Mouse (Mus musculus) brain, embryonic 14.5 days (tissue): ENCODE data around the gene Rbpjl.

Experiments used
- CTCF ChIP-seq: fragments of 200-500 bp; IDR thresholded peaks from 2 replicates; pipeline ENCODE4 v1.5.1; 2012; ENCODE audit warnings: inconsistent platforms, mild to moderate bottlenecking, moderate library complexity, borderline replicate concordance; ENCODE audit not compliant: insufficient read depth, insufficient read length; ENCODE audit errors: extremely low read depth
- POLR2A ChIP-seq: fragments of 200-500 bp; IDR thresholded peaks from 2 replicates; pipeline ENCODE4 v1.6.1; 2012; ENCODE audit warnings: mild to moderate bottlenecking, inconsistent platforms, borderline replicate concordance; ENCODE audit not compliant: poor library complexity, insufficient read depth, insufficient read length, severe bottlenecking; ENCODE audit errors: extremely low read depth

DNA sequence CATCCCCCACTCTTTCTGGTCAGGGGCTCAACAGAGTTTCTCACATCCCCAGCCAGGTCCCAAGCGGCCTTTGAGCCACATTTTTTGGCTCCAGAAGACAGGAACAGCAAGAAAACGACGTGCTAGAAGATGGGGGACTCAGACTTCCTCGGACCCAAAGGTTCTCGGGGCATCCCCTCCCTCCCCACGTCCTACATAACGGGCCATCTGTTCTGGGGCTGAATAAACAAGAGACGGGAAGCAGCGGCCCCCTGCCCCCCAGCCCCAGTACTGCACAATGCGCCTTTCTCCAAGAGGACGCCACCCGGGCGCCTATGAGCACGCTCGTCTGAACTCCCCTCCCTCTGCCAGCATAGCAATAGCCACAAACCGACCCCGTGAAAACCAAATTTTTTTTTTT lies 13.9 kb upstream of the Rbpjl start, which contains the start of gene Slpi:
- peak; percentile 7; the same call in 1 of the 2 replicates for TF ChIP-seq CTCF
- no peak for TF ChIP-seq POLR2A
